Mouse (Mus musculus) intestine, embryonic 14.5 days (tissue): ENCODE results near the gene Ralgapa2. TPM values are rescaled to one million over a fixed set of nuclear protein-coding genes. Genes with fewer than 3 reads are reported as not detected.

Experiments
- ATAC-seq: fragments of 200-750 bp; cut with Nextera tagmentation; replicated peaks from 2 replicates; pipeline ENCODE4 v1.8.0; 2017; ENCODE audit warnings: low read depth, moderate number of reproducible peaks, moderate TSS enrichment, moderate library complexity; ENCODE audit not compliant: low FRiP score, low TSS enrichment
- DNase-seq: peaks from one replicate; pipeline ENCODE4 v3.0.0-alpha.2; 2018; ENCODE audit warnings: low spot score
- H3K27ac ChIP-seq: fragments of 300-500 bp; sonication (generic); 2 replicates; pipeline ENCODE4 v1.5.1; 2014; ENCODE audit warnings: low read depth, mild to moderate bottlenecking, control low read depth
- H3K27me3 ChIP-seq: fragments of 300-500 bp; sonication (generic); replicated peaks from 2 replicates; pipeline ENCODE4 v1.6.1; 2014; ENCODE audit warnings: low read length, control low read depth; ENCODE audit not compliant: control insufficient read depth, insufficient read depth
- H3K36me3 ChIP-seq: fragments of 300-500 bp; sonication (generic); 2 replicates; pipeline ENCODE4 v1.6.1; 2014; ENCODE audit warnings: low read length, control low read depth; ENCODE audit not compliant: control insufficient read depth, insufficient read depth
- H3K4me1 ChIP-seq: fragments of 300-500 bp; sonication (generic); replicated peaks from 2 replicates; pipeline ENCODE4 v1.6.1; 2014; ENCODE audit warnings: low read length, control low read depth, mixed read lengths; ENCODE audit not compliant: control insufficient read depth, insufficient read depth
- H3K4me2 ChIP-seq: fragments of 300-500 bp; sonication (generic); 2 replicates; pipeline ENCODE4 v1.6.1; 2014; ENCODE audit warnings: low read length
- H3K4me3 ChIP-seq: fragments of 300-500 bp; sonication (generic); 2 replicates; pipeline ENCODE4 v1.5.1; 2014; ENCODE audit warnings: low read depth, low read length, control low read depth, mixed read lengths
- H3K9ac ChIP-seq: fragments of 300-500 bp; sonication (generic); 2 replicates; pipeline ENCODE4 v1.6.1; 2014; ENCODE audit warnings: mild to moderate bottlenecking, low read length
- H3K9me3 ChIP-seq: fragments of 300-500 bp; sonication (generic); 2 replicates; pipeline ENCODE4 v1.6.1; 2016; ENCODE audit warnings: low read length, control low read depth; ENCODE audit not compliant: control insufficient read depth
- WGBS: fragments of 180-500 bp; shearing (Covaris S2); extraction: QIAGEN DNeasy Blood & Tissue Kit; methylation state at CpG from one replicate; pipeline ENCODE4 v1.1.7; 2014; 5-methylcytosine and 5-hydroxymethylcytosine counted together
- polyA plus RNA-seq: library from polyadenylated mRNA; unstranded; fragments of >200 nt; fragmentation: Nextera tagmentation; extraction: Ambion mirVana; gene quantifications from 2 replicates; pipeline ENCODE4 v1.2.1, GENCODE M21; 2014

Ralgapa2 gene
- polyA plus RNA-seq, 1 experiment from 2014 or later = 13.1 TPM

GRCm38 (mm10) chr2:146258736-146259469, 253.2 kb downstream of the Ralgapa2 start:
- DNase-seq (no peak), ATAC-seq (0 out of 2 replicates have a peak, but pooled peaks have one; percentile 45)
- H3K27me3 ChIP-seq = no peaks in the 10 kb centered on the region
- no peaks in the 10 kb centered on the region for H3K9me3 ChIP-seq
- no peaks in the 10 kb centered on the region for H3K4me1 ChIP-seq
- H3K36me3 ChIP-seq = no peaks in the 10 kb centered on the region
- WGBS = 35% methylated on average over 10 of the region's 10 CpGs
- no peak overlapping the region for H3K4me2 ChIP-seq
- H3K4me3 ChIP-seq = no peak overlapping the region
- no peak overlapping the region for H3K9ac ChIP-seq
- H3K27ac ChIP-seq = no peak overlapping the region

- no peak overlapping the region for H3K4me3 ChIP-seq
- WGBS = 77% methylated on average over 3 of the region's 3 CpGs
- ATAC-seq (no peak), DNase-seq (no peak)
- no peaks in the 10 kb centered on the region for H3K36me3 ChIP-seq
- no peak overlapping the region for H3K27ac ChIP-seq
- H3K9me3 ChIP-seq = no peaks in the 10 kb centered on the region
- H3K27me3 ChIP-seq = no peaks in the 10 kb centered on the region
- H3K9ac ChIP-seq = no peak overlapping the region
- H3K4me1 ChIP-seq = no peaks in the 10 kb centered on the region
- H3K4me2 ChIP-seq = no peak overlapping the region
These were observed 254.5 kb downstream of the Ralgapa2 start for GRCm38 (mm10) chr2:146257609-146258008.

GRCm38 (mm10) chr2:146257037-146257436, 255.1 kb downstream of the Ralgapa2 start:
- ATAC-seq (no peak), DNase-seq (no peak)
- no peak overlapping the region for H3K27ac ChIP-seq
- no peak overlapping the region for H3K4me2 ChIP-seq
- 38% methylated on average over 3 of the region's 3 CpGs for WGBS
- no peaks in the 10 kb centered on the region for H3K27me3 ChIP-seq
- no peaks in the 10 kb centered on the region for H3K4me1 ChIP-seq
- H3K36me3 ChIP-seq = no peaks in the 10 kb centered on the region
- H3K9ac ChIP-seq = no peak overlapping the region
- no peaks in the 10 kb centered on the region for H3K9me3 ChIP-seq
- no peak overlapping the region for H3K4me3 ChIP-seq

- Histone ChIP-seq H3K4me1 (no peaks in the 10 kb centered on the region), H3K9ac (no peak overlapping the region), H3K36me3 (no peaks in the 10 kb centered on the region), H3K27ac (no peak overlapping the region), H3K9me3 (no peaks in the 10 kb centered on the region), H3K4me2 (no peak overlapping the region), H3K27me3 (no peaks in the 10 kb centered on the region), H3K4me3 (no peak overlapping the region)
- DNase-seq (no peak), ATAC-seq (no peak)
- 78% methylated on average over 3 of the region's 3 CpGs for WGBS
These were observed 255.7 kb downstream of the Ralgapa2 start for GRCm38 (mm10) chr2:146256321-146256875.

- H3K27ac ChIP-seq = no peak overlapping the region
- H3K9me3 ChIP-seq = no peaks in the 10 kb centered on the region
- H3K9ac ChIP-seq = no peak overlapping the region
- H3K27me3 ChIP-seq = no peaks in the 10 kb centered on the region
- H3K36me3 ChIP-seq = no peaks in the 10 kb centered on the region
- no peak overlapping the region for H3K4me2 ChIP-seq
- no peak overlapping the region for H3K4me3 ChIP-seq
- no peaks in the 10 kb centered on the region for H3K4me1 ChIP-seq
- no peak for DNase-seq
- no peak for ATAC-seq
These were observed 256.5 kb downstream of the Ralgapa2 start for GRCm38 (mm10) chr2:146255636-146256035.

- WGBS = 96% methylated on average over 1 of the region's 1 CpGs
- Histone ChIP-seq H3K4me3 (no peak overlapping the region), H3K27ac (no peak overlapping the region), H3K9ac (no peak overlapping the region), H3K36me3 (no peaks in the 10 kb centered on the region), H3K4me2 (no peak overlapping the region), H3K9me3 (no peaks in the 10 kb centered on the region), H3K4me1 (no peaks in the 10 kb centered on the region), H3K27me3 (no peaks in the 10 kb centered on the region)
- ATAC-seq (no peak), DNase-seq (no peak)
These were observed 257.8 kb downstream of the Ralgapa2 start for GRCm38 (mm10) chr2:146254387-146254786.

- H3K27me3 ChIP-seq = no peaks in the 10 kb centered on the region
- H3K9me3 ChIP-seq = no peaks in the 10 kb centered on the region
- no peak overlapping the region for H3K4me3 ChIP-seq
- no peaks in the 10 kb centered on the region for H3K36me3 ChIP-seq
- H3K9ac ChIP-seq = no peak overlapping the region
- WGBS = 87% methylated on average over 6 of the region's 6 CpGs
- no peak for DNase-seq
- H3K27ac ChIP-seq = no peak overlapping the region
- no peak for ATAC-seq
- H3K4me2 ChIP-seq = no peak overlapping the region
- H3K4me1 ChIP-seq = no peaks in the 10 kb centered on the region; the same call in 1 of the 2 replicates
These were observed 261.8 kb downstream of the Ralgapa2 start for GRCm38 (mm10) chr2:146250236-146250904.

GRCm38 (mm10) chr2:146249033-146249432, 263.1 kb downstream of the Ralgapa2 start:
- Histone ChIP-seq H3K27me3 (no peaks in the 10 kb centered on the region), H3K36me3 (no peaks in the 10 kb centered on the region), H3K4me3 (no peak overlapping the region), H3K9ac (no peak overlapping the region), H3K9me3 (no peaks in the 10 kb centered on the region), H3K4me2 (no peak overlapping the region), H3K4me1 (no peaks in the 10 kb centered on the region; the same call in 1 of the 2 replicates), H3K27ac (no peak overlapping the region)
- ATAC-seq = no peak; the same call in 1 of the 2 replicates
- DNase-seq = no peak
- WGBS = 78% methylated on average over 7 of the region's 7 CpGs
